Mouse (Mus musculus) E14TG2a.4 (cell line): Measurements from ENCODE around the gene Zfp655.

Experiments
- CTCF ChIP-seq: conservative IDR thresholded peaks from 2 replicates; pipeline ENCODE4 v1.5.1; 2014; ENCODE audit warnings: low read length
- NANOG ChIP-seq: IDR thresholded peaks from 2 replicates; pipeline ENCODE4 v1.6.1; 2014; ENCODE audit warnings: borderline replicate concordance, low read length, mixed read lengths
- POU5F1 ChIP-seq: IDR thresholded peaks from 2 replicates; pipeline ENCODE4 v1.6.1; 2014; ENCODE audit warnings: low read length, borderline replicate concordance

DNA sequence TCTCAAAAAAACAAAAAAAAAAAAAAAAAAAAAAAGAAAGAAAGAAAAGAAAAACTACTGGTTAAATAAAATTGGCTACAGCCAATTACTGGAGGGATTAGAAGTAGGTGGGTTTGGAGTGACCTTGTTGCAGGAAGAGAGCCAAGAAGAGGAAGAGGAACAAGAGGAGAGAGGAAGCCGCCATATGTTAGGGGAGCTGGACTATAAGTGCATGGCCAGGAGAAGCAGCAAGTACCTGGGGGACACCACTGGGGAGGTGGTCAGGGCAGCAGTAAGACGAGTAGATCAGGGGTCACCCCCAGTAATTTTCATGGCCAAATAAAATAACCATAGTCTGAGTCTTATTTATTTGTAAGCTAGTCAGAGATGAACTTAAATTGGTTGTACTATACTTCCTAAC is 46.3 kb upstream of the Zfp655 start:
- TF ChIP-seq CTCF (no peak), POU5F1 (no peak), NANOG (no peak)
